Mouse (Mus musculus) thymus, postnatal 10 days (tissue): ENCODE results near the gene Zfp414.

Experiments used
- DNase-seq, 2 experiments: peaks; one replicate each; pipeline ENCODE4 v3.0.0; 2021; ENCODE audit warnings: low spot score in 2 of 2

The Zfp414 gene

DNA sequence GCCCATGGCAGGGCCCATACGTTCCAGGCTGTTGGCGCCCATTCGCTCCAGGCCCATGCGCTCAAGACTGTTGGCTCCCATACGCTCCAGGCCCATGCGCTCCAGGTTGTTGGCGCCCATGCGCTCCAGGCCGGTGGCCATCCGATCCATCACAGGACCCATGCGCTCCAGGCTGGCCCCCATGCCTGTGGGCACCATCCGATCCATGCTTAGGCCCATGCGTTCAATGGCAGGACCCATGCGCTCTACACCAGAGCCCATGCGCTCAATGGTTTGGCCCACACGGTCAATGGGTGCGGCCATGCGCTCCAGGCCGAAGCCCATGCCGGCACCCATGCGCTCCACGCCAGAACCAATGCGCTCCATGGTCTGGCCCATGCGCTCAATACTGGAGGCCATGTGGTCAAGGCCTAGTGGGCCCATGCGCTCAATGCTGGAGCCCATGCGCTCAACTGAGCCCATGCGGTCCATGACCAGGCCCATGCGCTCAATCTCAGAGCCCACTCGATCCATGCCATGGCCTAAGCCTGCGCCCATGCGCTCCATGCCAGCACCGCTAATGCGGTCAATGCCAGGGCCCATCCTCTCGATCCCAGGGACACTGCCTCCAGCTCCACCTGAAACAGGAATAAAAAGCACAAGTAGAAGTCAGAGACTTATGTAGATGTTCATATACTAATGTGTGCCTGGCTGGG, 21.0 kb downstream of the Zfp414 start:
- DNase-seq = no peak

DNA sequence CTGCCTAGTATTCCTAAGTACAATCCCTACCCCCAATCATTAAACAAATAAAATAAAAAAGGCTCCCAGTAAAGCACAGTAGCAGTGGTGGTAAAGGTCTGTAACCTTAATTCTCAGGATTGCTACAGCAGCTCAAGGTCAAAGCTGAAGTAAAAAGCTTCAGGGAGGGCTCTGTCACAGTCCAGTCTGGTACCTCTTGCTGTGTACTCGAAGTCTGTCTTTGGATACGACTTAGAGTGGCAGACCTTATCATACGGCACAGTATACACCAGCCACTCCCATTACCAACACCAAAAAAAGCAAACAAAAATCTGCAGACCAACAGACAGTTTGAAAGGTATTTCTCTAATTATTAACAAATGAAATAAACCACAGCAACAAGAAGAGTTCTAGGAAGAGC, 37.9 kb downstream of the Zfp414 start:
- DNase-seq = no peak

GRCm38 (mm10) chr17:33669681-33670080, 40.8 kb downstream of the Zfp414 start:
- DNase-seq = no peak

DNA sequence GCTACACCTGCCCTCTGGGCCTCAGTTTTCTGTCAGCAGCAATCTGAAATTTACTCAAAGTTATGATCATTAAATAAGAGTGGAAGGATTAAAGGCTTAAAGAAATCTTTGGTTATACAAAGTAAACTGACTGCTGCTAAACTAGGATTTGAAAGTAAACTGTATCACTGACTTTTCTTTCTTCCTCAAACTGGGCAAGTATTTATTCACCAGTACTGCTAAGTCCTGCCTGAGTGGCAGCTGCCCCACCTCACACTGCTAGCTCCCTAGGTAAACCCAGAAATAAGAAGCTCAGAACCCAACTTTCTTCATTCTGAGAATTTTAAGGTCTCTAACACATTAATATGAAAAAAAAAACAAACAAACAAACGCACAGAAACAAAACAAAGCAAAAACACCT, 44.9 kb downstream of the Zfp414 start:
- no peak for DNase-seq

DNA sequence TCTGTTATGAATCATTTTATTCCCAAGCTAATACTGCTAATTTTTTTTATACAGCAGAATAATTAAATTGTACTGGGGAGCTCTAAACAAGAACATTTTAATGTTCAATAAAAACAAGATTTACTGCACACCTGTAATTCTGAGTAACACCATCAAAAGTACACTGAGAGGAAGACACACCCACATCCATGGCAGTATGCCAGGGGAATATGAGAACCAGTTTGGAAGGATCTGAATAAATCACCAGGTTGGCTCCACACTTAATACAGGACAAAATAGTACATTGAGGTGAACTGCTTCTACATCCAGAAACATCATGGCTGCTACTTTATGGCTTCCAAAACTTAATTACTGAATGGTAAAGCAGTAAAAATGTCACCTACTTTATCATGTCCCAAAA, 46.6 kb downstream of the Zfp414 start:
- no peak for DNase-seq

- no peak for DNase-seq
These were observed 47.2 kb downstream of the Zfp414 start for GRCm38 (mm10) chr17:33676086-33676485.

DNA sequence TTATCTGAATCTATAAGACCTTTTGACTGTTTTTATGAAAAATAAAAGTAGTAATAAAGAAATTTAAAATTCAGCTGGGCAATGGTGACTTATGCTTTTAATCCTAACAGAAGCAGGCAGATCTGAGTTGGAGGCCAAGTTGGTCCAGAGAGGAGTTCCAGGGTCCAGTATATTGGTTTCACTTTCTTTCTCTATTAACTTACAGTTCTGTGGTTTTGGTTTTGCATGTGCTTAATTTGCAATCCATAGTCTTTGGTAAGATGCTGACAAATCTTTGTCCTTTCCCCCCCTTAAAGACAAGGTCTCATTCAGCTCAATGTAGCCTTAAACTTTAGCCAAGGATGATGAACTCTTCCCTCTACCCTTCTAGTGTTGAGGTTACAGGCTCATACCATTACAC, 49.9 kb downstream of the Zfp414 start:
- DNase-seq = no peak
